Mouse (Mus musculus) kidney, adult 9 months (tissue): Measurements from ENCODE around the gene Dlx2.
A peak's percentile ranks its signal among the peaks of the same experiment; 100 is the strongest.

Experiments used
- DNase-seq: peaks from one replicate; pipeline ENCODE4 v3.0.0; 2022

Dlx2 gene

GRCm38 (mm10) chr2:71534242-71535052 lies 12.1 kb downstream of the Dlx2 start:
- no peak for DNase-seq

GRCm38 (mm10) chr2:71533094-71533493 lies 13.5 kb downstream of the Dlx2 start:
- no peak for DNase-seq

GRCm38 (mm10) chr2:71531990-71532970 lies 14.3 kb downstream of the Dlx2 start:
- no peak for DNase-seq

GRCm38 (mm10) chr2:71531124-71531590 lies 15.4 kb downstream of the Dlx2 start:
- no peak for DNase-seq

DNA sequence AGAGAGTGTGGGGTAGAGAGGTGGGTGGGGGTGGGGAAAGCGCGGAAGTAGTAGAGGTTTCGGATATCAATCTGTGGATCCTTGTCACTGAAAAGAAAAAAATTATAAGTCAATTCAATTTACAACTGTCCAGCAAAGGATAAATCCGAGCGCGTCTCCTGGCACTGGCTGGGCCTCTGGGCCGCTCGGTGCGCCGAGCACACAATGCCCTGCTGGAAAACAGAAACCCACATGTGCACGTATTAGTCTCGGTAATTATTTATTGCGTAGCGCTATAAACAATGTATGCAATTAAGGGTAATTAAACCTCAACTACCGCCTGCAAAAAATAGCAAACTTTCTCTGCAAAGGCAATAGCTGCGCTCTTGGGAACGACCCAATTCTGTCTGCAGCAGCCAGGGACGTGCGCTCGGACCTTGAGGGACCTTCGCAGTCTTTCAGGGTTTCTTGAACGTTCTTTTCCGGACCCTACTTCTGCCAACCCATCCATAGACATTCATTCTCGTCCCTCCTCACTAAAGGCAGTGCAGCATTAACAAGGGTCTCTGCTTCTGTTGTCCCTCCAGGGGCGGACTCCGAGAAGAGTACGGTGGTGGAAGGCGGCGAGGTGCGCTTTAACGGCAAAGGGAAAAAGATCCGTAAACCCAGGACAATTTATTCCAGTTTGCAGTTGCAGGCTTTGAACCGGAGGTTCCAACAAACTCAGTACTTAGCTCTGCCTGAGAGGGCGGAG lies 16.0 kb downstream of the Dlx2 start:
- DNase-seq = no peak

GRCm38 (mm10) chr2:71529511-71530351 lies 16.8 kb downstream of the Dlx2 start:
- peak; percentile 79 for DNase-seq

- no peak for DNase-seq
These were observed 17.6 kb downstream of the Dlx2 start for GRCm38 (mm10) chr2:71528714-71529510.

- no peak for DNase-seq
These were observed 18.4 kb downstream of the Dlx2 start, which contains the start of gene Dlx1 for GRCm38 (mm10) chr2:71528014-71528713. Dlx1 (plus strand) TSS chr2:71528113.

- DNase-seq = no peak
These were observed 19.1 kb downstream of the Dlx2 start for GRCm38 (mm10) chr2:71527323-71528013.

- DNase-seq = no peak
These were observed 19.8 kb downstream of the Dlx2 start for GRCm38 (mm10) chr2:71526595-71527322.

DNA sequence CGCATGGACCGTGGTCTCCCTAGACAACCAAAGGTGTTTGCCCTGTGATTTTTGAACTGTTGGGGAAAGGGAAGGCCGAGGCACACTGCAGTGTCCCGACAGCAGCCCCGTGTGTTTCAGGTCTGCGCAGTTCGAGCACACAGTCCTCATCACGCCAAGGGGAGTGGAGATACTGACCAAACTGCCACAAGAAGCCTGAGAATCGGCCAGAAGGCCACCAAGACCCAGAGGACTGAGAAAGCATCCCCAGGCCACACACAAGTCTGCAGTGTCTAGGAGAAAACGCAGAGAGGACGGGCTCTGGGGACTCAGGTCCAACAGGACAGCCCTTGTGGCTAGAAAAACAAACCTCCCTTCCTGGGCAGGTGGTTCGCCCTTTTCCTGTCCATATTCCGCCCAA lies 21.8 kb downstream of the Dlx2 start:
- no peak for DNase-seq

DNA sequence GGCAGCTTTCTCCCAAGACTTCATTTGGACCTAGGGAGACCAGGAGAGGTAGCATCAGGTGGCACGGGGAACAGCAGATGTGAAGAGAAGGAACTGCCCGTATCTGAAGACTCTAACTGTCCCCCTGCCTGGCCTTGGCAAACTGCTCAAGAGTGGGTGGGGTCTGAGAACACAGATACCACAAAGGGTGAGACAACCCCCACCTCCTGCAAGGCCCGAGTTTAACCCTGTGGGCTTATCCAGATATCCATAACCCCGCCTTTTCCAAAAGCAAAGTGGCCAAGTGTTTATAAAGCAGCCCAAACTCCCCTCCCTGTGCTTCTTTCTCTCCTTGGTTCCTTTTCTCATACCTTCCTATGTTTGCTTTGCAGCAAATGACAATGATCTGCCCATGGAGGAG lies 23.1 kb downstream of the Dlx2 start:
- no peak for DNase-seq

GRCm38 (mm10) chr2:71522871-71523270 lies 23.7 kb downstream of the Dlx2 start:
- no peak for DNase-seq

DNA sequence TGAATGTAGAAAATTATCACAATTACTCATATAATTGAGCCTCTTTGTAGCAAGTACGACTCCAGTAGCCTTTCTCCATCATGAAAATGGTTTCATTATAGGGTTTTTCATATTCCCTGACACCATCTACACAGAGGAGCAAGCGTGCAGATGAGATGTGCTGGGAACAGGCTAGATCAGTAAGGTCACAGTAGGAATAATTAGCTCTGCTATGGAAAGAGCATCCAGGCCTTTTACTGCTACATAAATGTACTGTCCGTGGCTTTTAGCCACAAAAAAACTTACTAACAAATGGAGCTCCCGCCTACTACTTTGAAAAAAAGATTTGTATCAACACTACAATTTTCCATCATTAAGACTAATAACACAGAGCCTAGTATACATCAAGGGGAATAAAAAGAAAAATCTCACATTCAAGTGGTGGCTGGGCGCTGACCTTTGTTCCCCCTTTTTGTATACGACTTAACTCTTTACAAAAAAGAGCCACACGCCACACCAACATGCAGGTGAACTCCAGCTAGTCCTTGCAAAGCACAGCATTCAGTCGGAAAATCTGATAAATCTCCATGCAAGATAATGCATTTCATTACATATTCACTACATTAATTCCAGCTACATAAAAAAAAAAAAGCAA lies 29.0 kb downstream of the Dlx2 start:
- DNase-seq = no peak

GRCm38 (mm10) chr2:71516995-71517394 lies 29.6 kb downstream of the Dlx2 start:
- no peak for DNase-seq

GRCm38 (mm10) chr2:71512326-71512725 lies 34.2 kb downstream of the Dlx2 start:
- no peak for DNase-seq

DNA sequence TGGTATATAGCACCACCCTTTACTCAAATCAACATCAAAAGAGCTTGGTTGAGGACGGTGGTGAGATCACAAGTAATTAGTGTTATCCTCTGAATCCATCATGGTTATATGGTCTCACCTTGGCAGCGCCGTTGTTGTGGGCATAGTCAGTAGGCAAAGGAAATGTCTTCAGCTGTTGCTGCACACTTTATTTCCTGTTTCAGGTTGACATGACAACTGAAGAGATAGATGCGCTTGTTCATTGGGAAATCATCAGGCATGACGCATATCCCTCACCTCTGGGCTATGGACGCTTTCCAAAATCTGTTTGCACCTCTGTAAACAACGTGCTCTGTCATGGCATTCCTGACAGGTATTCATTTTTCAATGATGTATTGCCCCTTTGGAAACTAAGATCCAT lies 35.3 kb downstream of the Dlx2 start:
- no peak for DNase-seq

GRCm38 (mm10) chr2:71504852-71505251 lies 41.7 kb downstream of the Dlx2 start:
- DNase-seq = no peak
